Mouse (Mus musculus): ENCODE data around the gene Gm45234. TPM values are rescaled to one million over a fixed set of nuclear protein-coding genes. Genes with fewer than 3 reads are reported as not detected.

Gm45234 gene
- total and polyA plus RNA-seq, 2 experiments from 2014 or later, result not detected

DNA sequence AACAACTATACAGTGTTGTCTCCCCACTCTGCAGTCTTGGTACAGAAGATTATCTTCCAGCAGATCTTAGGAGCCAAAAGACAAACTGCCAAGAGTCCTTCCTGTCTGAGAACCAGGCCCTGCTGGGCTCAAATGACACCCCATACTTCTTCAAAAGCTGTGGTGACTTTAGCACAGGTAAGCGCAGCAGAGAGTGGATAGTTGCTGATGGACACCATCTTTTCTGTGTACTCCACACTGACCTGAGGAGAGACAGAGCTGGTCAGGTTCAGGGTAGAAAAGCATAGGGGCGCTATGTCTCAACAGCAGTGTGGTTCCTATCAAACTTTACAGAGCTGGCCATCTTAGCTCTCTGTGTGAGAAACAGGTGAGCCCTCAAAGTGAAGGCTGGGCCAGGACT lies 51.4 kb downstream of the Gm45234 start:
- ATAC-seq (ENCODE audit: low FRiP score) (no peak), DNase-seq (ENCODE audit: low spot score) (no peak)
- no peak for TF ChIP-seq CTCF (IDR thresholded peaks at IDR 0.05)
- no peak overlapping the region for H3K9ac ChIP-seq (replicated peaks; ENCODE audit: low read length, poor library complexity, severe bottlenecking)
- no peaks in the 10 kb centered on the region for H3K9me3 ChIP-seq (ENCODE audit: low read length)
- H3K27ac ChIP-seq (ENCODE audit: low read depth, low read length), result no peak overlapping the region
- H3K4me1 ChIP-seq (ENCODE audit: insufficient read depth, low read length), result no peaks in the 10 kb centered on the region
- H3K4me2 ChIP-seq (ENCODE audit: low read depth, low read length, poor library complexity, severe bottlenecking), result no peak overlapping the region
- H3K4me3 ChIP-seq (ENCODE audit: low read depth, low read length), result no peak overlapping the region
- 95% methylated on average over 2 of the region's 2 CpGs for WGBS
- no peaks in the 10 kb centered on the region for H3K27me3 ChIP-seq (ENCODE audit: insufficient read depth, low read length)
- peaks cover 44% of the 10 kb centered on the region for H3K36me3 ChIP-seq (ENCODE audit: insufficient read depth, low read length)

GRCm38 (mm10) chr6:124703789-124704188 lies 52.0 kb downstream of the Gm45234 start:
- Histone ChIP-seq H3K4me2 (ENCODE audit: low read depth, low read length, poor library complexity, severe bottlenecking) (no peak overlapping the region), H3K27me3 (ENCODE audit: insufficient read depth, low read length) (no peaks in the 10 kb centered on the region), H3K27ac (ENCODE audit: low read depth, low read length) (no peak overlapping the region), H3K4me3 (ENCODE audit: low read depth, low read length) (no peak overlapping the region), H3K36me3 (ENCODE audit: insufficient read depth, low read length) (peaks cover 49% of the 10 kb centered on the region), H3K9me3 (ENCODE audit: low read length) (no peaks in the 10 kb centered on the region), H3K9ac (replicated peaks; ENCODE audit: low read length, poor library complexity, severe bottlenecking) (no peak overlapping the region), H3K4me1 (ENCODE audit: insufficient read depth, low read length) (no peaks in the 10 kb centered on the region)
- no peak for TF ChIP-seq CTCF (IDR thresholded peaks at IDR 0.05)
- no peak for ATAC-seq (ENCODE audit: low FRiP score)
- WGBS, result 77% methylated on average over 7 of the region's 7 CpGs
- DNase-seq (ENCODE audit: low spot score), result no peak

DNA sequence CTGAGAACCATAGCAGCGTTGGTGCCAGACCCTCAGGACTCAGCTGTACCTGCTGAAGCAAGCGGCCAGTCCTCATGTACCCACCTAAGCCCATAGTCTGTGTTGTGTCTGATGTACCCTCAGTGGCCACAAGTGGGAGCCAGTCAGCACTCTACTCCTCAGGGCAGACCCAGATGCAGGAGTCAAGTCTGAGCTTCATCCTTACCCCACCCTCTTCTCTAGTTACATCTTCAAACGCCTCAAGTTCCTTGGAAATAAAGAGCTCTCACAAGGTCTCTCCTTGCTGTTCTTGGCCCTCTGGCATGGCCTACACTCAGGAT lies 53.1 kb downstream of the Gm45234 start:
- peak; percentile 65 for ATAC-seq (ENCODE audit: low FRiP score)
- TF ChIP-seq CTCF (IDR thresholded peaks at IDR 0.05), result peak; percentile 88
- no peak overlapping the region for H3K9ac ChIP-seq (replicated peaks; ENCODE audit: low read length, poor library complexity, severe bottlenecking)
- no peak overlapping the region for H3K4me2 ChIP-seq (ENCODE audit: low read depth, low read length, poor library complexity, severe bottlenecking)
- peak; percentile 68 for DNase-seq (ENCODE audit: low spot score)
- H3K36me3 ChIP-seq (ENCODE audit: insufficient read depth, low read length), result peaks cover 52% of the 10 kb centered on the region
- H3K4me3 ChIP-seq (ENCODE audit: low read depth, low read length), result no peak overlapping the region
- H3K9me3 ChIP-seq (ENCODE audit: low read length), result no peaks in the 10 kb centered on the region
- H3K27me3 ChIP-seq (ENCODE audit: insufficient read depth, low read length), result no peaks in the 10 kb centered on the region
- no peak overlapping the region for H3K27ac ChIP-seq (ENCODE audit: low read depth, low read length)
- no peaks in the 10 kb centered on the region for H3K4me1 ChIP-seq (ENCODE audit: insufficient read depth, low read length)
- WGBS, result 52% methylated on average over 3 of the region's 3 CpGs

DNA sequence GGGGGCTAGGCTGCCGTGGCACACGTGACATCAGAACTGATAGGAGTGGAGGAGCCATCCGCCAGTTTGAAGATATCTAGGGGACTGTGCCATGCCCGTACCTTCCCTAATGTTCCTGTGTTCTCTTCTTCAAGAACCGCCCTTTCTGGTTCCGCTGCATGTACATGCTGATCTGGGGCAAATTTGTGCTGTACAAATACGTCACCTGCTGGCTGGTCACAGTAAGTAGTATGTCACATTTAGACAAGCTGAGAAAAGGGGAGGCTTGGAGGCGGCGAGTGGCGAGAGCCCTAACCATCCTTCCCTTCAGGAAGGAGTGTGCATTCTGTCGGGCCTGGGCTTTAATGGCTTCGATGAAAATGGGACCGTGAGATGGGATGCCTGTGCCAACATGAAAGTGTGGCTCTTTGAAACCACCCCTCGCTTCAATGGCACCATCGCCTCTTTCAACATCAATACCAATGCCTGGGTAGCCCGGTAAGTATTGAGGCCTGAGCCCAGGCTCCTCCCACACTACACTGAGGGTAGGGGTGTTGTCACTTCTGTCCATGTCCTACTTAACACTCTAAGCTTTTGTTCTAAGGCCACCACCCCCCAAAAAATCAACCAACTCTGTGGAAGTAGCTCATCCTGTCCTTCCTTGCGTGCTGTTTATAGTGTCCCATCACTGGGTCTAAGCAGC lies 53.6 kb downstream of the Gm45234 start:
- ATAC-seq (ENCODE audit: low FRiP score) (peak; percentile 38; the same call in 1 of the 2 replicates), DNase-seq (ENCODE audit: low spot score) (no peak)
- peaks cover 49% of the 10 kb centered on the region for H3K36me3 ChIP-seq (ENCODE audit: insufficient read depth, low read length)
- H3K9ac ChIP-seq (replicated peaks; ENCODE audit: low read length, poor library complexity, severe bottlenecking), result no peak overlapping the region
- no peaks in the 10 kb centered on the region for H3K9me3 ChIP-seq (ENCODE audit: low read length)
- no peak overlapping the region for H3K4me2 ChIP-seq (ENCODE audit: low read depth, low read length, poor library complexity, severe bottlenecking)
- TF ChIP-seq CTCF (IDR thresholded peaks at IDR 0.05), result no peak
- no peak overlapping the region for H3K4me3 ChIP-seq (ENCODE audit: low read depth, low read length)
- H3K4me1 ChIP-seq (ENCODE audit: insufficient read depth, low read length), result no peaks in the 10 kb centered on the region
- 92% methylated on average over 17 of the region's 17 CpGs for WGBS
- H3K27me3 ChIP-seq (ENCODE audit: insufficient read depth, low read length), result no peaks in the 10 kb centered on the region
- no peak overlapping the region for H3K27ac ChIP-seq (ENCODE audit: low read depth, low read length)

GRCm38 (mm10) chr6:124701338-124701737 lies 54.5 kb downstream of the Gm45234 start:
- no peaks in the 10 kb centered on the region for H3K9me3 ChIP-seq (ENCODE audit: low read length)
- H3K4me1 ChIP-seq (ENCODE audit: insufficient read depth, low read length), result no peaks in the 10 kb centered on the region
- no peaks in the 10 kb centered on the region for H3K27me3 ChIP-seq (ENCODE audit: insufficient read depth, low read length)
- DNase-seq (ENCODE audit: low spot score), result peak; percentile 48
- peaks cover 48% of the 10 kb centered on the region for H3K36me3 ChIP-seq (ENCODE audit: insufficient read depth, low read length)
- no peak for ATAC-seq (ENCODE audit: low FRiP score)
- H3K4me3 ChIP-seq (ENCODE audit: low read depth, low read length), result no peak overlapping the region
- no peak overlapping the region for H3K4me2 ChIP-seq (ENCODE audit: low read depth, low read length, poor library complexity, severe bottlenecking)
- H3K27ac ChIP-seq (ENCODE audit: low read depth, low read length), result no peak overlapping the region
- WGBS, result 80% methylated on average over 8 of the region's 8 CpGs
- H3K9ac ChIP-seq (replicated peaks; ENCODE audit: low read length, poor library complexity, severe bottlenecking), result no peak overlapping the region
- TF ChIP-seq CTCF (IDR thresholded peaks at IDR 0.05), result peak; percentile 56

GRCm38 (mm10) chr6:124699962-124700610 lies 55.7 kb downstream of the Gm45234 start:
- no peaks in the 10 kb centered on the region for H3K4me1 ChIP-seq (ENCODE audit: insufficient read depth, low read length)
- DNase-seq (ENCODE audit: low spot score), result peak; percentile 57
- H3K27ac ChIP-seq (ENCODE audit: low read depth, low read length), result no peak overlapping the region
- H3K9me3 ChIP-seq (ENCODE audit: low read length), result no peaks in the 10 kb centered on the region
- H3K4me3 ChIP-seq (ENCODE audit: low read depth, low read length), result no peak overlapping the region
- no peak for TF ChIP-seq CTCF (IDR thresholded peaks at IDR 0.05)
- H3K9ac ChIP-seq (replicated peaks; ENCODE audit: low read length, poor library complexity, severe bottlenecking), result no peak overlapping the region
- H3K27me3 ChIP-seq (ENCODE audit: insufficient read depth, low read length), result no peaks in the 10 kb centered on the region
- no peak for ATAC-seq (ENCODE audit: low FRiP score)
- 84% methylated on average over 11 of the region's 11 CpGs for WGBS
- H3K36me3 ChIP-seq (ENCODE audit: insufficient read depth, low read length), result peaks cover 42% of the 10 kb centered on the region
- no peak overlapping the region for H3K4me2 ChIP-seq (ENCODE audit: low read depth, low read length, poor library complexity, severe bottlenecking)
